Mouse (Mus musculus) heart, embryonic 13.5 days (tissue): ENCODE results near the gene Kyat1. TPM values are rescaled to one million over a fixed set of nuclear protein-coding genes. Genes with fewer than 3 reads are reported as not detected.

Experiments
- ATAC-seq: fragments of 200-750 bp; cut with Nextera tagmentation; 2 replicates; pipeline ENCODE4 v1.8.0; 2017; ENCODE audit warnings: moderate TSS enrichment; ENCODE audit not compliant: insufficient number of reproducible peaks, low FRiP score, low TSS enrichment; ENCODE audit errors: extremely low read depth
- H3K27ac ChIP-seq: fragments of 300-500 bp; sonication (generic); replicated peaks from 2 replicates; pipeline ENCODE4 v1.5.1; 2015; ENCODE audit warnings: moderate library complexity, mild to moderate bottlenecking, inconsistent platforms
- H3K27me3 ChIP-seq: fragments of 300-500 bp; sonication (generic); replicated peaks from 2 replicates; pipeline ENCODE4 v1.6.1; 2015; ENCODE audit warnings: mild to moderate bottlenecking, inconsistent platforms
- H3K36me3 ChIP-seq: fragments of 300-500 bp; sonication (generic); 2 replicates; pipeline ENCODE4 v1.6.1; 2015; ENCODE audit warnings: mild to moderate bottlenecking, inconsistent platforms
- H3K4me1 ChIP-seq: fragments of 300-500 bp; sonication (generic); 2 replicates; pipeline ENCODE4 v1.6.1; 2015; ENCODE audit warnings: inconsistent platforms
- H3K4me2 ChIP-seq: fragments of 300-500 bp; sonication (generic); 2 replicates; pipeline ENCODE4 v1.6.1; 2015; ENCODE audit warnings: inconsistent platforms, mild to moderate bottlenecking, moderate library complexity
- H3K4me3 ChIP-seq: fragments of 300-500 bp; sonication (generic); 2 replicates; pipeline ENCODE4 v1.5.1; 2015; ENCODE audit warnings: moderate library complexity, mild to moderate bottlenecking, inconsistent platforms
- H3K9ac ChIP-seq: fragments of 300-500 bp; sonication (generic); 2 replicates; pipeline ENCODE4 v1.6.1; 2015; ENCODE audit warnings: inconsistent platforms, mild to moderate bottlenecking, moderate library complexity
- H3K9me3 ChIP-seq: fragments of 300-500 bp; sonication (generic); 2 replicates; pipeline ENCODE4 v1.6.1; 2016; ENCODE audit warnings: inconsistent platforms
- WGBS: fragments of 180-500 bp; shearing (Covaris S2); methylation state at CpG from one replicate; pipeline ENCODE4 v1.1.7; 2015; ENCODE audit warnings: mixed read lengths; 5-methylcytosine and 5-hydroxymethylcytosine counted together
- polyA plus RNA-seq: library from polyadenylated mRNA; unstranded; fragments of >200 nt; fragmentation: Nextera tagmentation; extraction: Ambion mirVana; gene quantifications from 2 replicates; pipeline ENCODE4 v1.2.1, GENCODE M21; 2015

Gene Kyat1
- polyA plus RNA-seq: 16.3 and 17.2 TPM in 2 replicates

- no peaks in the 10 kb centered on the region for H3K36me3 ChIP-seq
- peak within 1 kb of the TSS; percentile 81 for H3K4me3 ChIP-seq
- no peaks in the 10 kb centered on the region for H3K9me3 ChIP-seq
- H3K27ac ChIP-seq: peak within 1 kb of the TSS; percentile 82
- WGBS: under 1% methylated on average over 44 of the region's 44 CpGs
- peak within 1 kb of the TSS; percentile 88 for H3K9ac ChIP-seq
- peaks cover 19% of the 10 kb centered on the region for H3K4me1 ChIP-seq
- peak; percentile 85 for ATAC-seq
- peak within 1 kb of the TSS; percentile 94 for H3K4me2 ChIP-seq
- no peaks in the 10 kb centered on the region for H3K27me3 ChIP-seq
Observed at GRCm38 (mm10) chr2:30205629-30206357, at the start of gene Kyat1. Kyat1 (minus strand) TSS chr2:30205847.

DNA sequence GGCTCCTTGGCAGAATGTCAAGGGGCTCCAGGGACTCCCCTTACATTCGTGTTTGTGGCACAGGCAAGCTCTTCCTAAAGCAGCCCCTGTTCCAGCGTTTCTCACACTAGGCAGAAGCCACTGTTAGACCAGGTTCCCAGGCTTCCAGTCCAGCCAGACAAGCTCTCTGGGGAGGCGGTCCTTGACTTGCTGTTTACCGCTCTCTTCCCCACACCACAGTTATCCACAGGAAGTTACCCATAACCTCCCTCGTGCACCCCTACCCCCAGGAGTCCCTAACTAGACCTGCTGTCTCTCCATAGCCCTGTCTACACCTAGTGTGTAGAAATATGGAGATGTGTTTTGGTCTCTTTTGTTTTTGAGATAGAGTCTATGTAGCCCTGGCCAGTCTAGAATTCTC, 48.2 kb upstream of the Kyat1 start:
- ATAC-seq: no peak
- 72% methylated on average over 5 of the region's 5 CpGs for WGBS
- H3K4me3 ChIP-seq: no peak overlapping the region
- H3K9me3 ChIP-seq: no peaks in the 10 kb centered on the region
- no peak overlapping the region for H3K27ac ChIP-seq
- H3K4me1 ChIP-seq: peaks cover 51% of the 10 kb centered on the region
- peaks cover 84% of the 10 kb centered on the region for H3K36me3 ChIP-seq
- H3K27me3 ChIP-seq: no peaks in the 10 kb centered on the region
- no peak overlapping the region for H3K9ac ChIP-seq
- no peak overlapping the region for H3K4me2 ChIP-seq

DNA sequence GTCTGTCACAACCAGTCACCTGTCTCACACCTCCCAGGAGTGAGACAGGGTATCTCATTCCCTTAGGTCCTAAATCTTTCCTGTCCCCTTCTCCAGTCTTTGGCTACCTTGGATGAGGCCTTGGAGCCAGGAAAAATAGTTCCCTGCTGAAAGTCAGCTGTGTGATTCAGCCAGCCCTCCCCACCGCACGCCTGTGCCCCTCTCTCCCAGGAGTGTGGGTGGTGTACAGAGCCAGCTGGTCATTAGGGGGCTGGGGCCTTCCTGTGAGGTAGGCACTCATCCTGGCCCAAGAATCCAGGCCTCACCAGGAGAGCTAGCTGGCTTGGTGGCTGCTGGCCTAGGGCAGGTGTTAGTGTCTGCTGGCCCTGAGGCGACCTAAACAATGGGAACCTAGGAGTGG, 46.9 kb upstream of the Kyat1 start:
- H3K9ac ChIP-seq: peak overlapping the region; percentile 28; the same call in 1 of the 2 replicates
- peaks cover 82% of the 10 kb centered on the region for H3K36me3 ChIP-seq
- peak overlapping the region; percentile 60 for H3K27ac ChIP-seq
- H3K4me1 ChIP-seq: peaks cover 38% of the 10 kb centered on the region
- WGBS: 85% methylated on average over 3 of the region's 3 CpGs
- no peak overlapping the region for H3K4me2 ChIP-seq
- H3K4me3 ChIP-seq: no peak overlapping the region
- no peak for ATAC-seq
- H3K27me3 ChIP-seq: no peaks in the 10 kb centered on the region
- H3K9me3 ChIP-seq: no peaks in the 10 kb centered on the region

DNA sequence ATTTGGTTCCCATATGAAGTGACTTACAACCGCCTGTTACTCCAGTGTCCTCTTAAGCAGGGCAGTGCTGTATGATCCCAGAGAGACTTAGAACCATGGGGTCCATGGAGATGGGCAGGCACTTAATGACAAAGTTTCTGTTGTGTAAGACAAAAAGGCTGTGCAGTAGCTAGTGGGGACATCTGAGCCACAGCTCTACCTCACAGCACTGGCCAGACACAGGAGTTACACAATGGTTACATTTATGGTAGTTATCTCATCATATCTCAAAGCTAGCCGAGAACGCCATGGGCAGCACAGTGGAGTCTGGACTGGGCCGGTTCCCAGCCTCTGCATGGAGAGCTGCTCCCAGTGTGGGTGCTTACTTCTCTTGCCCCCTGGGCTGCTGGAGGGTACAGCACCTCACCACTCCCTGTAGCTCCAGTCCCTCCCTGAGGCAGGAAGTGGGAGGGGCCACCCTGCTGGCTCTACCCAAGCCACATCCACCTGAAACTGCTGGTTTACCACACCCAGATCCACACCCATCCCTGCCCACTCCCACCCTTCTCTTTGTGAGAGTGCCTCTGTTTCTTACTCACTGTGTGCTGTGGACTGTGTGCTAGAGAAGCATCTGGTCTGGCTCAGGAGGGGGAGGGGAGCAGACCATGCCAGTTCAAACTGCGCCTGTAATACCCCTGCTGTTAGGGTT, 45.9 kb upstream of the Kyat1 start:
- H3K4me1 ChIP-seq: peaks cover 32% of the 10 kb centered on the region
- no peaks in the 10 kb centered on the region for H3K27me3 ChIP-seq
- H3K27ac ChIP-seq: peak overlapping the region; percentile 60
- whole genome bisulfite sequencing: 55% methylated on average over 5 of the region's 5 CpGs
- H3K4me3 ChIP-seq: no peak overlapping the region
- H3K4me2 ChIP-seq: no peak overlapping the region
- H3K36me3 ChIP-seq: peaks cover 80% of the 10 kb centered on the region
- 0 out of 2 replicates have a peak, but pooled peaks have one; percentile 14 for ATAC-seq
- H3K9ac ChIP-seq: peak overlapping the region; percentile 1
- no peaks in the 10 kb centered on the region for H3K9me3 ChIP-seq

- peaks cover 78% of the 10 kb centered on the region for H3K36me3 ChIP-seq
- H3K9me3 ChIP-seq: no peaks in the 10 kb centered on the region
- H3K27me3 ChIP-seq: no peaks in the 10 kb centered on the region
- H3K9ac ChIP-seq: 0 out of 2 replicates have a peak overlapping the region, but pooled peaks have one; percentile 8
- no peak overlapping the region for H3K4me2 ChIP-seq
- no peak for ATAC-seq
- peaks cover 35% of the 10 kb centered on the region for H3K4me1 ChIP-seq
- 83% methylated on average over 10 of the region's 10 CpGs for whole genome bisulfite sequencing
- H3K27ac ChIP-seq: peak overlapping the region; percentile 60
- H3K4me3 ChIP-seq: no peak overlapping the region
Observed at GRCm38 (mm10) chr2:30250166-30251128, 44.8 kb upstream of the Kyat1 start.

DNA sequence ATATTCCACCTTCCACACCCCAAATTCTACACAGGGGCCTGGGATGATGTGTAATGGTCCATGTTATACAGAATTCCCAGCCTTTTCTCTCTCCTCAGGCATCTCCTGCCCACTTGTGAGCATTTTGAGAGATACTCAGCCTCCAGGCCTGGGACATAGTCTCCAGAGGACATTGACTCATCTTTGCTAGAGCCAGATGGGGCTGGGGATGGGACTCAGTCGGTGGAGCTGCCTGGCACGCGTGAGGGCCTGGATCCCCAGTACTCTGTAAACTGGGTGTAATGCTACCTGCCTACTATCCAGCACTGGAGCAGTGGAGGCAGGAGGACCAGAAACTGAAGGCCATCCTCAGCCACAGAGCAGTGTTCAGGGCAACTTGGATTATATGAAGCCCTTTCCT, 43.5 kb upstream of the Kyat1 start:
- no peak overlapping the region for H3K27ac ChIP-seq
- no peak for ATAC-seq
- H3K9me3 ChIP-seq: no peaks in the 10 kb centered on the region
- H3K4me3 ChIP-seq: no peak overlapping the region
- no peaks in the 10 kb centered on the region for H3K27me3 ChIP-seq
- H3K36me3 ChIP-seq: peaks cover 77% of the 10 kb centered on the region
- H3K9ac ChIP-seq: no peak overlapping the region
- WGBS: 94% methylated on average over 3 of the region's 3 CpGs
- no peak overlapping the region for H3K4me2 ChIP-seq
- peaks cover 36% of the 10 kb centered on the region for H3K4me1 ChIP-seq

DNA sequence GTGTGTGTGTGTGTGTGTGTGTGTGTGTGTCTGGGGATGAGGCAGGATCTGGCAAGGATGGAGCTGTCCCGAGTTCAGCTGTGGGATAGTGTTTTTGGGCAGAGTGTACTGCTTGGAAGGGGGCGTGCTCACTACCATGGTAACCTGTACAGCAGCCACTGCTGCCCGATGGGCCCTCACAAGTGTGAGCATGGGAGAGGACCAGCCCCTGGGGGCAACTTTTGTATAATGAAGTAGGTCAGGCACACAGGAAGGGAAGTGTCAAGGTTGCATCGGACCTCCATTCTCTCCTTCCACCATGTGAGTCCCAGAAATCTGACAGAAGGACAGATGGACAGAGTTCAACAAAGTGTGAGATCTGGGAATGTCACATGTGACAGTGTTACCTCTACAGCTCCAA, 42.0 kb upstream of the Kyat1 start:
- H3K4me3 ChIP-seq: no peak overlapping the region
- no peak overlapping the region for H3K27ac ChIP-seq
- peaks cover 39% of the 10 kb centered on the region for H3K4me1 ChIP-seq
- ATAC-seq: no peak
- no peak overlapping the region for H3K9ac ChIP-seq
- no peaks in the 10 kb centered on the region for H3K9me3 ChIP-seq
- 64% methylated on average over 4 of the region's 4 CpGs for WGBS
- peaks cover 82% of the 10 kb centered on the region for H3K36me3 ChIP-seq
- no peaks in the 10 kb centered on the region for H3K27me3 ChIP-seq
- H3K4me2 ChIP-seq: no peak overlapping the region

DNA sequence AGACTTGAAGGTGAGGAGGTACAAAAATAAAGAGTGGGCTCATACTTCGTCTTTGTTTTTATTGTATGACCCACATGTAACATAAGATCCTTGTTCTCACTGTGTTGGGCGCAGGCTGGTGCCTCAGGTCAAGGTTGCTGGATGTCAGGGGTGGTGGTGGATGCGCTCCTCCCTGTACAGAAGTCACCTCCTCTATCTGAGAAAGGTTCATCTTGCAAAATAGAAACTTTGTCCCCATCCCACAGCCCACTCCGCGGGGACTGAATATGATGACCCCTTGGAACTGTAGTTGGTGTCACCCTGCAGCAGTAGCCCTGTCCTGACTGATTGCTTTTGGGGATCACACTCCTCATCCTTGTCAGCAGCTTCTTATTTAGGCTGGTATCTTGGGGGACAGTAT, 41.4 kb upstream of the Kyat1 start:
- no peak overlapping the region for H3K4me3 ChIP-seq
- peaks cover 39% of the 10 kb centered on the region for H3K4me1 ChIP-seq
- H3K9me3 ChIP-seq: no peaks in the 10 kb centered on the region
- no peak for ATAC-seq
- H3K27ac ChIP-seq: no peak overlapping the region
- H3K27me3 ChIP-seq: no peaks in the 10 kb centered on the region
- H3K4me2 ChIP-seq: no peak overlapping the region
- H3K36me3 ChIP-seq: peaks cover 83% of the 10 kb centered on the region
- no peak overlapping the region for H3K9ac ChIP-seq
- 87% methylated on average over 5 of the region's 5 CpGs for WGBS

DNA sequence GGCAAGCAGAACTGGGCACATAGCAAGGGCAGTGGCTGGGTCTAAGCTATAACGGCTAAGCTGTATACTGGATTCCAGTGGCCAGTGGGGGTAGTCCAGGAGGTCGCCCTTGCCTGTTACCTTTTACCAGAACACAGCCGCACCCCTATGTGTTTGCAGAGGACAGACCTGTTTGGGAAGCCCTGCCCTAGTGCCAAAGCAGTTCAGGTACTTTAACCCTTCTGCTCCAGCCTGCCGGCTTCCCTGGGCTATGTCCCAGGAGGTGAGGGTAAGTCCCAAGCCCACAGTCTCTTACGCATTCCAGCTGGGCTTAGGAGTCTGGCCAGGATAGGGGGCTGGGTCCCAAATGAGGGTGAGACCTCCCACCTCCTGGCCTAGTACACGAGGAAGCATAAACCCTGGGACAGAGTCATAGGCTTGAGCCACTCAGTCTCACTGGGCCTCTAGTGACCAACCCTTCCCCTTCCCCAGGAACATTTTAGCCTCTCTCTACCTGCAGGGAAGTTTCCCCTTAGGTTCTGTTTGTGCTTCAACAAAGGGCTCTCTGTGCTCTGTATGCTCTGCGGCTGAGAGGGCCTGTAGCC, 39.0 kb upstream of the Kyat1 start:
- Histone ChIP-seq H3K4me1 (peaks cover 43% of the 10 kb centered on the region), H3K9me3 (no peaks in the 10 kb centered on the region), H3K36me3 (peaks cover 85% of the 10 kb centered on the region), H3K27me3 (no peaks in the 10 kb centered on the region), H3K9ac (no peak overlapping the region), H3K4me3 (no peak overlapping the region), H3K27ac (no peak overlapping the region), H3K4me2 (no peak overlapping the region)
- ATAC-seq: no peak
- 72% methylated on average over 7 of the region's 7 CpGs for WGBS

- no peaks in the 10 kb centered on the region for H3K9me3 ChIP-seq
- H3K4me3 ChIP-seq: no peak overlapping the region
- 91% methylated on average over 4 of the region's 4 CpGs for WGBS
- H3K27ac ChIP-seq: 0 out of 2 replicates have a peak overlapping the region, but pooled peaks have one; percentile 80
- no peak overlapping the region for H3K4me2 ChIP-seq
- H3K36me3 ChIP-seq: peaks cover 72% of the 10 kb centered on the region
- peaks cover 56% of the 10 kb centered on the region for H3K4me1 ChIP-seq
- ATAC-seq: no peak
- H3K9ac ChIP-seq: 0 out of 2 replicates have a peak overlapping the region, but pooled peaks have one; percentile 37
- H3K27me3 ChIP-seq: no peaks in the 10 kb centered on the region
Observed at GRCm38 (mm10) chr2:30243391-30243790, 37.7 kb upstream of the Kyat1 start.
